Mouse (Mus musculus) intestine, embryonic 15.5 days (tissue): Measurements from ENCODE around the gene Dus2. TPM values are rescaled to one million over a fixed set of nuclear protein-coding genes. Genes with fewer than 3 reads are reported as not detected.
A peak's percentile ranks its signal among the peaks of the same experiment; 100 is the strongest.

Experiments
- ATAC-seq: fragments of 200-750 bp; cut with Nextera tagmentation; 2 replicates; pipeline ENCODE4 v1.8.0; 2017; ENCODE audit warnings: moderate TSS enrichment, moderate library complexity
- H3K27ac ChIP-seq: fragments of 300-500 bp; sonication (generic); 2 replicates; pipeline ENCODE4 v1.5.1; 2015; ENCODE audit warnings: mild to moderate bottlenecking, inconsistent platforms
- H3K27me3 ChIP-seq: fragments of 300-500 bp; sonication (generic); replicated peaks from 2 replicates; pipeline ENCODE4 v1.6.1; 2015; ENCODE audit warnings: inconsistent platforms
- H3K36me3 ChIP-seq: fragments of 300-500 bp; sonication (generic); 2 replicates; pipeline ENCODE4 v1.6.1; 2015; ENCODE audit warnings: inconsistent platforms
- H3K4me1 ChIP-seq: fragments of 300-500 bp; sonication (generic); replicated peaks from 2 replicates; pipeline ENCODE4 v1.6.1; 2015; ENCODE audit warnings: inconsistent platforms
- H3K4me2 ChIP-seq: fragments of 300-500 bp; sonication (generic); replicated peaks from 2 replicates; pipeline ENCODE4 v1.6.1; 2015; ENCODE audit warnings: mild to moderate bottlenecking, inconsistent platforms
- H3K4me3 ChIP-seq: fragments of 300-500 bp; sonication (generic); replicated peaks from 2 replicates; pipeline ENCODE4 v1.5.1; 2015; ENCODE audit warnings: inconsistent platforms
- H3K9ac ChIP-seq: fragments of 300-500 bp; sonication (generic); 2 replicates; pipeline ENCODE4 v1.6.1; 2015; ENCODE audit warnings: inconsistent platforms
- H3K9me3 ChIP-seq: fragments of 300-500 bp; sonication (generic); 2 replicates; pipeline ENCODE4 v1.6.1; 2016; ENCODE audit warnings: inconsistent platforms
- WGBS: fragments of 180-500 bp; shearing (Covaris S2); methylation state at CpG from one replicate; pipeline ENCODE4 v1.1.7; 2015; 5-methylcytosine and 5-hydroxymethylcytosine counted together
- polyA plus RNA-seq: library from polyadenylated mRNA; unstranded; fragments of >200 nt; fragmentation: Nextera tagmentation; extraction: Ambion mirVana; gene quantifications from 2 replicates; pipeline ENCODE4 v1.2.1, GENCODE M21; 2015

The Dus2 gene
- polyA plus RNA-seq = 16.2 and 17.5 TPM in 2 replicates

DNA sequence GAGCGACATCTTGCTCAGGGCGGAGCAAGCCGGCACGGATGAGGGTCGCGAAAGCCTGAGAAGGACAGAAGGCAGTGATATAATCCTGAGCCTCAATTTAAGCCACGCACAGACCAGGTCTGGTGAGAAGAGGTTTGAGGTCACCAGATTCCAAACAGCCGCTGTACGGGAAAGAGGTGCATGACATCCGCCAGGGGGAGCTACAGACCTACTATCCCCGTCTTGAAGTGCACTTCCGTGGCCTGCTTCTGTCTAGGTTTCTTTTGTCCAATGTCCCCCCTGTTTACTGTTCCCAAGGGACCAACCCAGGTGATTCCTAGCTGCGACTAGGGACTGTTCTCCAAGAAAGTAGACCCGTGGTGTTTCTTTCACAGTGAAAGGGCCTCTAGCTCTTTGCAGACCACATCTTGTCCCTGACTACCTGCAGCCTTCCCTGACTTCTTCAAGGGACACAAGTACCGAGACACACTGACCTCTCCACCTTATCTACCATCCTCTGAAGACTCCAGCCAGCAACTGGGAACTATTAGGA is at the start of gene Dus2:
Gene Dus2, plus strand, starts transcription at position 482 of the 532 bp plus-strand sequence.
- 10% methylated on average over 15 of the region's 15 CpGs for WGBS
- Histone ChIP-seq H3K9ac (no peak within 1 kb of the TSS), H3K4me3 (no peak within 1 kb of the TSS)

GRCm38 (mm10) chr8:105942026-105942425 is 49.1 kb upstream of the Dus2 start:
- no peak overlapping the region for H3K4me3 ChIP-seq
- 0 out of 2 replicates have a peak, but pooled peaks cover 4% of the 10 kb centered on the region for H3K4me1 ChIP-seq
- H3K36me3 ChIP-seq = peaks cover 10% of the 10 kb centered on the region; the same call in 1 of the 2 replicates
- H3K27ac ChIP-seq = no peak overlapping the region
- no peak overlapping the region for H3K9ac ChIP-seq
- WGBS = 90% methylated on average over 11 of the region's 11 CpGs
- no peaks in the 10 kb centered on the region for H3K9me3 ChIP-seq
- H3K27me3 ChIP-seq = no peaks in the 10 kb centered on the region
- ATAC-seq = no peak
- H3K4me2 ChIP-seq = no peak overlapping the region

More for the DNA sequence above, at the start of gene Dus2:
- Histone ChIP-seq H3K27ac (no peak within 1 kb of the TSS), H3K4me1 (peaks cover 6% of the 10 kb centered on the region; the same call in 1 of the 2 replicates), H3K4me2 (peak within 1 kb of the TSS; percentile 38), H3K27me3 (no peaks in the 10 kb centered on the region), H3K36me3 (no peaks in the 10 kb centered on the region), H3K9me3 (no peaks in the 10 kb centered on the region)
- peak; percentile 88 for ATAC-seq

DNA sequence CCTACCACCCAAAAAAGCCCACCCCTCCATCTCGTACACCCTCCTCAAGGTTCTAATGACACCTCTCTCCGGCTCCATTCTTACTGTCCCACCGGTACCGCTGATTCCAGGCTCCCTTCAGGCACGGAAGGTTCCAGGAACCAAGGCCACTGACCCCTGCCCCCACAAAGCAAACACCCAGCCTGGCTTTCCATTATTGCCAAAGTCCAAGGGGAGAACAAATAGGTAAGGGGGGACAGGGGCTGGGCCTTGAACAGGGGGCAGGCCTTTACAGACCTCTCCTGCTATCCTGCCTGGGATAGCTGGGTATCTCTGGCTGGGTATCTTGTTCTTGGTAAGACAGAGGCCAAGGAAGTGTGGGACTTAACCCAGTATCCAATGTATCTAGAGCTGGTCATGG is 48.6 kb upstream of the Dus2 start:
- H3K9ac ChIP-seq = no peak overlapping the region
- ATAC-seq = no peak
- H3K9me3 ChIP-seq = no peaks in the 10 kb centered on the region
- H3K4me2 ChIP-seq = no peak overlapping the region
- WGBS = 92% methylated on average over 5 of the region's 5 CpGs
- H3K4me1 ChIP-seq = 0 out of 2 replicates have a peak, but pooled peaks cover 4% of the 10 kb centered on the region
- H3K27ac ChIP-seq = no peak overlapping the region
- peaks cover 10% of the 10 kb centered on the region; the same call in 1 of the 2 replicates for H3K36me3 ChIP-seq
- no peaks in the 10 kb centered on the region for H3K27me3 ChIP-seq
- H3K4me3 ChIP-seq = no peak overlapping the region

GRCm38 (mm10) chr8:105943321-105943739 is 47.8 kb upstream of the Dus2 start, which contains the start of gene Lcat:
TSS of gene Lcat (minus strand) at chr8:105943382.
- H3K9me3 ChIP-seq = no peaks in the 10 kb centered on the region
- 82% methylated on average over 8 of the region's 8 CpGs for WGBS
- peaks cover 10% of the 10 kb centered on the region; the same call in 1 of the 2 replicates for H3K36me3 ChIP-seq
- no peak for ATAC-seq
- no peak within 1 kb of the TSS for H3K9ac ChIP-seq
- no peaks in the 10 kb centered on the region for H3K27me3 ChIP-seq
- no peak within 1 kb of the TSS for H3K27ac ChIP-seq
- H3K4me1 ChIP-seq = 0 out of 2 replicates have a peak, but pooled peaks cover under 1% of the 10 kb centered on the region
- no peak within 1 kb of the TSS for H3K4me3 ChIP-seq
- no peak within 1 kb of the TSS for H3K4me2 ChIP-seq

GRCm38 (mm10) chr8:105949350-105949749 is 41.8 kb upstream of the Dus2 start:
- Histone ChIP-seq H3K4me2 (no peak overlapping the region), H3K36me3 (peaks cover 22% of the 10 kb centered on the region; the same call in 1 of the 2 replicates)

GRCm38 (mm10) chr8:105951057-105951659 is 40.0 kb upstream of the Dus2 start:
- Histone ChIP-seq H3K4me2 (no peak overlapping the region), H3K9me3 (no peaks in the 10 kb centered on the region), H3K27me3 (no peaks in the 10 kb centered on the region), H3K27ac (no peak overlapping the region), H3K36me3 (peaks cover 15% of the 10 kb centered on the region; the same call in 1 of the 2 replicates), H3K4me3 (no peak overlapping the region), H3K9ac (no peak overlapping the region), H3K4me1 (peaks cover 7% of the 10 kb centered on the region)
- ATAC-seq = 0 out of 2 replicates have a peak, but pooled peaks have one; percentile 21
- WGBS = 26% methylated on average over 7 of the region's 7 CpGs

More at GRCm38 (mm10) chr8:105949350-105949749, 41.8 kb upstream of the Dus2 start:
- ATAC-seq = peak; percentile 59
- 57% methylated on average over 10 of the region's 10 CpGs for WGBS
- H3K9me3 ChIP-seq = no peaks in the 10 kb centered on the region
- no peak overlapping the region for H3K4me3 ChIP-seq
- H3K27ac ChIP-seq = no peak overlapping the region
- peaks cover 7% of the 10 kb centered on the region for H3K4me1 ChIP-seq
- no peaks in the 10 kb centered on the region for H3K27me3 ChIP-seq
- H3K9ac ChIP-seq = no peak overlapping the region

DNA sequence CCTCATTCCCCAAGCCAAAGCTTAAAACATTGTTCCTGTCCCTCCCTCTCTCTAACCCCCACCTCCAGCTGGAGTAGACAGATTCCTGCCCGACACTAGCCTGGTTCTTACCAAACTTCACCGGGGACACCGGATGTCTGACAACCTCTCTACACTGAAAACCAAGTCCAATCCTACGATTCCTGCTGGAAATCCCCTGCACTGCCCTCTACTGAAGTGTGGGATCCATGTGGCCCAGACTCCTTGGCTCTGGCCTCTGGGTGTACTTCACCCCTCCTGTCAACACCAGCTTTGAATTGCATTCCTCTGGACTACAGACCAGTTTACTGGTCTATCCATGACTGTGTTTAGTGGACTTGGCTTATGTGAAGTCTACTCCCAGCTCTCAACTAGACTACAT is 34.6 kb upstream of the Dus2 start:
- no peak overlapping the region for H3K4me3 ChIP-seq
- H3K27me3 ChIP-seq = no peaks in the 10 kb centered on the region
- peaks cover 6% of the 10 kb centered on the region for H3K36me3 ChIP-seq
- 93% methylated on average over 4 of the region's 4 CpGs for WGBS
- ATAC-seq = no peak
- H3K27ac ChIP-seq = no peak overlapping the region
- no peak overlapping the region for H3K9ac ChIP-seq
- no peaks in the 10 kb centered on the region for H3K9me3 ChIP-seq
- H3K4me2 ChIP-seq = no peak overlapping the region
- H3K4me1 ChIP-seq = 0 out of 2 replicates have a peak, but pooled peaks cover 2% of the 10 kb centered on the region

DNA sequence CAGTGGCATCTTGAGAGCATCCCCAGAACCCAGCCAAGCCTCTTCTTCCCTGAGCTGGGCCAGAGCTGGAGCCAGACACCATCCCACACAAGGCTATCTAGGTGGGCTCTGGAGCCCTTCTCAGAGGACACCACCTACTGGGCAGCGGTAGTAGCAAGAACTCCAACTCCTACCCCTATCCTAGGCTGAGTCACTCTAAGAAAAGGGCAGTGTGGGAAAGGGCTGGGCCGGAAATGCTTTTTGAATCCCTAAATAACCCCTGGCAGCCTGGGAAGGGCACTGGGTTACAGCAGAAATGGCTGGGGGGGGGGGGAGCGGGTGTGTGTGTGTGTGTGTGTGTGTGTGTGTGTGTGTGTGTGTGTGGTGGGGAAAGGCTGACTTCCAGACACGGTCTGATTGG is 33.3 kb upstream of the Dus2 start:
- 0 out of 2 replicates have a peak, but pooled peaks cover 2% of the 10 kb centered on the region for H3K4me1 ChIP-seq
- no peaks in the 10 kb centered on the region for H3K27me3 ChIP-seq
- no peaks in the 10 kb centered on the region for H3K9me3 ChIP-seq
- ATAC-seq = no peak
- H3K27ac ChIP-seq = no peak overlapping the region
- H3K9ac ChIP-seq = no peak overlapping the region
- H3K36me3 ChIP-seq = peaks cover 6% of the 10 kb centered on the region
- H3K4me3 ChIP-seq = no peak overlapping the region
- no peak overlapping the region for H3K4me2 ChIP-seq
- WGBS = 69% methylated on average over 4 of the region's 4 CpGs

DNA sequence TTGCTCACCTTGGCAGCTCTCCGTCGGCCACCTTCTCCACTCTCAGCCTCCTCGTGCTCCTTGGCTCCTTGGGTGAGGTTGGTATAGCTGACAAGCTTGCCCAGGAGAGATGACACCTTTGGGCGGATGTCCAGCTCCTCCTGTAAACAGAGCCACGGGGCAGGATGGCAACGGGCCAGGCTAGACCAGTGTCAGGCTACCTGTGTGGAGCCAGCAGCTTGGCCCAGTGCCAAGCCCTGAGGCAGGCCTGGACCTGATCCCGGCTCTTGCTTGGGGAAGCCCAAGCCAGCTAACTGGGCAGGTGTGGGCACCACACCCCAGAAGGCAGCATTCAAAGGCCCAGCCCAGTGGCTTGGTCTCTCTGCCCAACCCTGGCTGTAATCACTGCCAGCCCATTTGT is 31.8 kb upstream of the Dus2 start:
- Histone ChIP-seq H3K9ac (no peak overlapping the region), H3K4me1 (peaks cover 13% of the 10 kb centered on the region), H3K4me3 (no peak overlapping the region), H3K4me2 (no peak overlapping the region), H3K27ac (no peak overlapping the region), H3K9me3 (no peaks in the 10 kb centered on the region), H3K27me3 (no peaks in the 10 kb centered on the region), H3K36me3 (no peaks in the 10 kb centered on the region; the same call in none of the 2 replicates)
- 77% methylated on average over 7 of the region's 7 CpGs for WGBS
- peak; percentile 66; the same call in 1 of the 2 replicates for ATAC-seq

- Histone ChIP-seq H3K9me3 (no peaks in the 10 kb centered on the region), H3K27ac (no peak overlapping the region), H3K4me2 (no peak overlapping the region), H3K27me3 (no peaks in the 10 kb centered on the region), H3K9ac (no peak overlapping the region), H3K36me3 (no peaks in the 10 kb centered on the region; the same call in none of the 2 replicates), H3K4me1 (peaks cover 23% of the 10 kb centered on the region), H3K4me3 (no peak overlapping the region)
- 84% methylated on average over 14 of the region's 14 CpGs for WGBS
- ATAC-seq = no peak
These were observed 30.0 kb upstream of the Dus2 start for GRCm38 (mm10) chr8:105961101-105961500.

GRCm38 (mm10) chr8:105961536-105961935 is 29.6 kb upstream of the Dus2 start:
- WGBS = 87% methylated on average over 10 of the region's 10 CpGs
- Histone ChIP-seq H3K4me2 (no peak overlapping the region), H3K9me3 (no peaks in the 10 kb centered on the region), H3K36me3 (no peaks in the 10 kb centered on the region; the same call in none of the 2 replicates), H3K4me1 (peaks cover 25% of the 10 kb centered on the region), H3K9ac (no peak overlapping the region), H3K4me3 (no peak overlapping the region), H3K27me3 (no peaks in the 10 kb centered on the region), H3K27ac (no peak overlapping the region)
- no peak for ATAC-seq

- ATAC-seq = no peak; the same call in 1 of the 2 replicates
- WGBS = 51% methylated on average over 12 of the region's 12 CpGs
- Histone ChIP-seq H3K9ac (peak overlapping the region; percentile 86), H3K36me3 (no peaks in the 10 kb centered on the region; the same call in 1 of the 2 replicates), H3K4me1 (peaks cover 32% of the 10 kb centered on the region), H3K4me2 (peak overlapping the region; percentile 86), H3K4me3 (peak overlapping the region; percentile 78), H3K27ac (no peak overlapping the region), H3K27me3 (no peaks in the 10 kb centered on the region), H3K9me3 (no peaks in the 10 kb centered on the region)
These were observed 26.5 kb upstream of the Dus2 start for GRCm38 (mm10) chr8:105964506-105965265.
